Mouse (Mus musculus) midbrain, embryonic 14.5 days (tissue): ENCODE measurements around the gene Gck. TPM values are rescaled to one million over a fixed set of nuclear protein-coding genes. Genes with fewer than 3 reads are reported as not detected.

Experiments
- ATAC-seq: fragments of 200-750 bp; cut with Nextera tagmentation; 2 replicates; pipeline ENCODE4 v1.8.0; 2017; ENCODE audit warnings: moderate number of reproducible peaks, moderate library complexity; ENCODE audit not compliant: low FRiP score, low TSS enrichment
- DNase-seq: peaks from one replicate; pipeline ENCODE4 v3.0.0-alpha.2; 2015
- H3K27ac ChIP-seq: fragments of 300-500 bp; sonication (generic); replicated peaks from 2 replicates; pipeline ENCODE4 v1.5.1; 2014; ENCODE audit warnings: mild to moderate bottlenecking, low read depth, low read length, moderate library complexity
- H3K27me3 ChIP-seq: fragments of 300-500 bp; sonication (generic); 2 replicates; pipeline ENCODE4 v1.6.1; 2014; ENCODE audit warnings: low read length, control low read depth, mixed read lengths; ENCODE audit not compliant: control insufficient read depth, insufficient read depth
- H3K36me3 ChIP-seq: fragments of 300-500 bp; sonication (generic); 2 replicates; pipeline ENCODE4 v1.6.1; 2014; ENCODE audit warnings: low read length, control low read depth; ENCODE audit not compliant: control insufficient read depth, insufficient read depth
- H3K4me1 ChIP-seq: fragments of 300-500 bp; sonication (generic); 2 replicates; pipeline ENCODE4 v1.6.1; 2014; ENCODE audit warnings: mild to moderate bottlenecking, antibody characterized with exemption, low read length, control low read depth; ENCODE audit not compliant: control insufficient read depth, insufficient read depth
- H3K4me2 ChIP-seq: fragments of 300-500 bp; sonication (generic); 2 replicates; pipeline ENCODE4 v1.6.1; 2014; ENCODE audit warnings: mild to moderate bottlenecking, low read length, moderate library complexity
- H3K4me3 ChIP-seq: fragments of 300-500 bp; sonication (generic); replicated peaks from 2 replicates; pipeline ENCODE4 v1.5.1; 2014; ENCODE audit warnings: low read depth, low read length
- H3K9ac ChIP-seq: fragments of 300-500 bp; sonication (generic); replicated peaks from 2 replicates; pipeline ENCODE4 v1.6.1; 2014; ENCODE audit warnings: mild to moderate bottlenecking, low read length, moderate library complexity
- H3K9me3 ChIP-seq: fragments of 300-500 bp; sonication (generic); 2 replicates; pipeline ENCODE4 v1.6.1; 2016; ENCODE audit warnings: low read length, control low read depth, mixed read lengths; ENCODE audit not compliant: control insufficient read depth
- WGBS: fragments of 180-500 bp; shearing (Covaris S2); extraction: QIAGEN DNeasy Blood & Tissue Kit; methylation state at CpG from one replicate; pipeline ENCODE4 v1.1.7; 2014; 5-methylcytosine and 5-hydroxymethylcytosine counted together
- polyA plus RNA-seq: library from polyadenylated mRNA; unstranded; fragments of >200 nt; fragmentation: Nextera tagmentation; extraction: Ambion mirVana; gene quantifications from 2 replicates; pipeline ENCODE4 v1.2.1, GENCODE M21; 2014

Gck gene
- polyA plus RNA-seq, 1 experiment from 2014 or later = 5.9 TPM

DNA sequence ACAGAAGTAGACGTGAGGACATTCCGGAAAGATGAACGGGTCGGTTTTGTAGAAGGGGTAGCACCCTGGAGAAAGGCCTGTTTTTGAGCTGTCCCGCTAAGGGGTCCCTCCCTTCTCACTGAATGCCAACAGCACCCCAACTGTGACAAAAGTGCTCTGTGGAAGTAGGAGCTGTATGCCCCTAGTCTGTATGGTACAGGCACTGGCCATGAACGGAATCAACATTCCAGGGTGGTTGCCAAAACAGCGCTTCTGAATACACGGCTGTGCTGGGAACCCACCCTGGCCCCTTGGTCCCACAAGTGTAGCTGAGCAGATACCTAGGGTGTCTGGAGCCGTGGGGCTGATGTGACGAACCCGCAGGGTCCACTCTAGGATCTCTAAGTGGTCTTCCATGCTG is 77.2 kb downstream of the Gck start:
- Histone ChIP-seq H3K4me3 (no peak overlapping the region), H3K36me3 (peaks cover 48% of the 10 kb centered on the region), H3K9me3 (no peaks in the 10 kb centered on the region), H3K4me1 (peaks cover 6% of the 10 kb centered on the region), H3K4me2 (no peak overlapping the region), H3K9ac (no peak overlapping the region), H3K27me3 (no peaks in the 10 kb centered on the region), H3K27ac (no peak overlapping the region)
- 94% methylated on average over 11 of the region's 11 CpGs for WGBS
- ATAC-seq (no peak), DNase-seq (no peak)

DNA sequence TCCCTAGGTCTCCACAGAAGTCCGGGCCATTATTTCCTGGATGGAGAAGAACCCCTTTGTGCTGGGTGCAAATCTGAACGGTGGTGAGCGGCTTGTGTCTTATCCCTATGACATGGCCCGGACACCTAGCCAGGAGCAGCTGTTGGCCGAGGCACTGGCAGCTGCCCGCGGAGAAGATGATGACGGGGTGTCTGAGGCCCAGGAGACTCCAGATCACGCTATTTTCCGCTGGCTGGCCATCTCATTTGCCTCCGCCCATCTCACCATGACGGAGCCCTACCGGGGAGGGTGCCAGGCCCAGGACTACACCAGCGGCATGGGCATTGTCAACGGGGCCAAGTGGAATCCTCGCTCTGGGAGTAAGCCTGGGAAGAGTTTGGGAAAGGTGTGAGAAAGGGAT is 79.8 kb downstream of the Gck start:
- Histone ChIP-seq H3K4me1 (no peaks in the 10 kb centered on the region), H3K4me3 (no peak overlapping the region), H3K9me3 (no peaks in the 10 kb centered on the region), H3K9ac (no peak overlapping the region), H3K36me3 (peaks cover 44% of the 10 kb centered on the region), H3K27me3 (no peaks in the 10 kb centered on the region), H3K27ac (no peak overlapping the region), H3K4me2 (no peak overlapping the region)
- 89% methylated on average over 16 of the region's 16 CpGs for WGBS
- ATAC-seq (no peak), DNase-seq (no peak)

DNA sequence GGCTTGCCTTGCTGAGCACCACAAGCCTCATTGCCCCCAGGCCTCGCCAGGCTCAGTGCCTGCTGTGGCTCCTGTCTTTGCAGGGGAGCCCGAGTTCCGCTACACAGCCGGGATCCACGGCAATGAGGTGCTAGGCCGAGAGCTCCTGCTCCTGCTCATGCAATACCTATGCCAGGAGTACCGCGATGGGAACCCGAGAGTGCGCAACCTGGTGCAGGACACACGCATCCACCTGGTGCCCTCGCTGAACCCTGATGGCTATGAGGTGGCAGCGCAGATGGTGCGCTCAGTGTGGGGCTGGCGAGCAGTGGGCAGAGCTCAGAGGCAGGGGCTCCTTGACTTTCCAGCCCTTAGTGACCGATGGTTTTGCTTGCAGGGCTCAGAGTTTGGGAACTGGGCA is 80.5 kb downstream of the Gck start:
- DNase-seq = no peak
- no peak overlapping the region for H3K4me3 ChIP-seq
- H3K36me3 ChIP-seq = peaks cover 37% of the 10 kb centered on the region
- H3K4me1 ChIP-seq = no peaks in the 10 kb centered on the region
- 89% methylated on average over 16 of the region's 16 CpGs for WGBS
- no peaks in the 10 kb centered on the region for H3K9me3 ChIP-seq
- H3K27me3 ChIP-seq = no peaks in the 10 kb centered on the region
- no peak overlapping the region for H3K9ac ChIP-seq
- H3K4me2 ChIP-seq = no peak overlapping the region
- H3K27ac ChIP-seq = no peak overlapping the region
- no peak for ATAC-seq

DNA sequence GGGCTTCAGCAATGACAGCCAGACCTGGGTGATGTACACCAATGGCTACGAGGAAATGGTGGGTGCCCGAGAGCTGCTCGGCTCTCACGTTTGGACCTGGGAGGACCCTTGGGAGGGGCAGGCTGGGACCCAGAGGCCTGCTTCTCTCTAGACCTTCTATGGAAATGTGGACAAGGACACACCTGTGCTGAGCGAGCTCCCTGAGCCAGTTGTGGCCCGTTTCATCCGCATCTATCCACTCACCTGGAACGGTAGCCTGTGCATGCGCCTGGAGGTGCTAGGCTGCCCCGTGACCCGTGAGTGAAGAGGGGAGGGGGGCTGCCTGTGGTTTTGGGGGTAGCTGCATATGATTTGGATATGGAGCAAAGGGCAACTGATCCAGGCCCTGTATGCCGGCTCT is 81.6 kb downstream of the Gck start:
- Histone ChIP-seq H3K27me3 (no peaks in the 10 kb centered on the region), H3K4me2 (no peak overlapping the region), H3K4me3 (no peak overlapping the region), H3K36me3 (peaks cover 27% of the 10 kb centered on the region), H3K4me1 (no peaks in the 10 kb centered on the region), H3K9ac (no peak overlapping the region), H3K27ac (no peak overlapping the region), H3K9me3 (no peaks in the 10 kb centered on the region)
- DNase-seq (no peak), ATAC-seq (no peak)
- WGBS = 92% methylated on average over 12 of the region's 12 CpGs

GRCm38 (mm10) chr11:5867196-5867595 is 82.7 kb downstream of the Gck start:
- DNase-seq = no peak
- no peak overlapping the region for H3K4me3 ChIP-seq
- H3K4me1 ChIP-seq = no peaks in the 10 kb centered on the region; the same call in 1 of the 2 replicates
- no peak overlapping the region for H3K27ac ChIP-seq
- H3K36me3 ChIP-seq = peaks cover 15% of the 10 kb centered on the region; the same call in 1 of the 2 replicates
- WGBS = 88% methylated on average over 2 of the region's 2 CpGs
- H3K27me3 ChIP-seq = peaks cover 10% of the 10 kb centered on the region; the same call in 1 of the 2 replicates
- H3K9me3 ChIP-seq = no peaks in the 10 kb centered on the region
- ATAC-seq = no peak
- no peak overlapping the region for H3K9ac ChIP-seq
- H3K4me2 ChIP-seq = no peak overlapping the region

- ATAC-seq = no peak
- H3K4me2 ChIP-seq = no peak overlapping the region; the same call in 1 of the 2 replicates
- WGBS = 29% methylated on average over 15 of the region's 15 CpGs
- no peaks in the 10 kb centered on the region for H3K36me3 ChIP-seq
- peaks cover 4% of the 10 kb centered on the region; the same call in 1 of the 2 replicates for H3K4me1 ChIP-seq
- peaks cover 23% of the 10 kb centered on the region; the same call in 1 of the 2 replicates for H3K27me3 ChIP-seq
- no peak for DNase-seq
- H3K9me3 ChIP-seq = no peaks in the 10 kb centered on the region
- peak overlapping the region; percentile 29; the same call in 1 of the 2 replicates for H3K4me3 ChIP-seq
- H3K9ac ChIP-seq = no peak overlapping the region; the same call in 1 of the 2 replicates
- no peak overlapping the region for H3K27ac ChIP-seq
These were observed 87.3 kb downstream of the Gck start for GRCm38 (mm10) chr11:5862394-5863105.

GRCm38 (mm10) chr11:5861678-5862393 is 88.0 kb downstream of the Gck start, which contains the start of gene Aebp1:
Aebp1 (plus strand) TSS chr11:5861947.
- peak; percentile 33 for DNase-seq
- no peak for ATAC-seq
- peak within 1 kb of the TSS; percentile 29 for H3K4me3 ChIP-seq
- H3K36me3 ChIP-seq = no peaks in the 10 kb centered on the region
- no peak within 1 kb of the TSS for H3K27ac ChIP-seq
- peaks cover 4% of the 10 kb centered on the region; the same call in 1 of the 2 replicates for H3K4me1 ChIP-seq
- peak within 1 kb of the TSS; percentile 49 for H3K4me2 ChIP-seq
- H3K9me3 ChIP-seq = no peaks in the 10 kb centered on the region
- 5% methylated on average over 59 of the region's 59 CpGs for WGBS
- H3K9ac ChIP-seq = no peak within 1 kb of the TSS; the same call in 1 of the 2 replicates
- peaks cover 23% of the 10 kb centered on the region; the same call in 1 of the 2 replicates for H3K27me3 ChIP-seq

DNA sequence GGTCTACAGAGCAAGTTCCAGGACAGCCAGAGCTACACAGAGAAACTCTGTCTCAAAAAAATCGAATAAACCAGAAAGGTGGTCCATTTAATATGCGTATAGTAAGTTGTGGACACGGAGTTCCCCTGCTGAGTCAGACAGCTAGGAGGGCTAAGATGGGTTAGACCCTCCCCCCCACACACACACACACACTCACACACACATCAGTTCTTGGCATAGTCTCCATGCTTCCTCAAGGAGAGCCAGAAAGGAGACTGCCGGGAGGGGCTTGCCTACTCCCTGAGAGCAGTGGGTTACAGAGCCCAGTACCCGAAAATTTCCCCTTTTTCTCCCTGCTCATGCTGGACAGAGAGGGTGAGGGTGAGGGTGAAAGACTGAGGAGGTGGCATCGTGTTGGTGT is 89.2 kb downstream of the Gck start:
- 52% methylated on average over 6 of the region's 6 CpGs for WGBS
- H3K4me1 ChIP-seq = peaks cover 4% of the 10 kb centered on the region; the same call in 1 of the 2 replicates
- peaks cover 23% of the 10 kb centered on the region; the same call in 1 of the 2 replicates for H3K27me3 ChIP-seq
- H3K27ac ChIP-seq = no peak overlapping the region
- DNase-seq (no peak), ATAC-seq (no peak)
- no peak overlapping the region for H3K9ac ChIP-seq
- no peak overlapping the region for H3K4me3 ChIP-seq
- no peaks in the 10 kb centered on the region for H3K36me3 ChIP-seq
- no peak overlapping the region for H3K4me2 ChIP-seq
- H3K9me3 ChIP-seq = no peaks in the 10 kb centered on the region
